Mouse (Mus musculus) heart, embryonic 16.5 days (tissue): ENCODE data around the gene Src. TPM values are rescaled to one million over a fixed set of nuclear protein-coding genes. Genes with fewer than 3 reads are reported as not detected.

Source experiments
- ATAC-seq: fragments of 200-750 bp; cut with Nextera tagmentation; replicated peaks from 2 replicates; pipeline ENCODE4 v1.8.0; 2017; ENCODE audit warnings: moderate number of reproducible peaks; ENCODE audit not compliant: insufficient read depth, low FRiP score; ENCODE audit errors: extremely low read depth
- H3K27ac ChIP-seq: fragments of 300-500 bp; sonication (generic); 2 replicates; pipeline ENCODE4 v1.5.1; 2014; ENCODE audit warnings: mild to moderate bottlenecking, low read length, control low read depth, moderate library complexity
- H3K27me3 ChIP-seq: fragments of 300-500 bp; sonication (generic); 2 replicates; pipeline ENCODE4 v1.6.1; 2014; ENCODE audit warnings: low read length, mixed read lengths; ENCODE audit not compliant: control insufficient read depth, insufficient read depth
- H3K36me3 ChIP-seq: fragments of 300-500 bp; sonication (generic); 2 replicates; pipeline ENCODE4 v1.6.1; 2014; ENCODE audit not compliant: control insufficient read depth, insufficient read depth
- H3K4me1 ChIP-seq: fragments of 300-500 bp; sonication (generic); 2 replicates; pipeline ENCODE4 v1.6.1; 2014; ENCODE audit warnings: low read length, mixed read lengths; ENCODE audit not compliant: control insufficient read depth, insufficient read depth
- H3K4me2 ChIP-seq: fragments of 300-500 bp; sonication (generic); 2 replicates; pipeline ENCODE4 v1.6.1; 2014; ENCODE audit warnings: low read depth, mild to moderate bottlenecking, control low read depth, low read length
- H3K4me3 ChIP-seq: fragments of 300-500 bp; sonication (generic); 2 replicates; pipeline ENCODE4 v1.5.1; 2014; ENCODE audit warnings: mild to moderate bottlenecking, control low read depth, low read length
- H3K9ac ChIP-seq: fragments of 300-500 bp; sonication (generic); 2 replicates; pipeline ENCODE4 v1.6.1; 2014; ENCODE audit warnings: low read length, control low read depth
- H3K9me3 ChIP-seq: fragments of 300-500 bp; sonication (generic); replicated peaks from 2 replicates; pipeline ENCODE4 v1.6.1; 2016; ENCODE audit warnings: low read length; ENCODE audit not compliant: control insufficient read depth
- WGBS: fragments of 180-500 bp; shearing (Covaris S2); extraction: QIAGEN DNeasy Blood & Tissue Kit; methylation state at CpG from one replicate; pipeline ENCODE4 v1.1.7; 2014; 5-methylcytosine and 5-hydroxymethylcytosine counted together
- polyA plus RNA-seq: library from polyadenylated mRNA; unstranded; fragments of >200 nt; fragmentation: Nextera tagmentation; extraction: Ambion mirVana; gene quantifications from 2 replicates; pipeline ENCODE4 v1.2.1, GENCODE M21; 2015

The Src gene
- polyA plus RNA-seq, 1 experiment from 2014 or later = 5.7 TPM

GRCm38 (mm10) chr2:157462776-157463710 lies 44.8 kb downstream of the Src start:
- H3K9me3 ChIP-seq = no peaks in the 10 kb centered on the region
- H3K4me2 ChIP-seq = no peak overlapping the region
- H3K27me3 ChIP-seq = no peaks in the 10 kb centered on the region
- no peak overlapping the region for H3K27ac ChIP-seq
- H3K4me3 ChIP-seq = no peak overlapping the region
- H3K9ac ChIP-seq = no peak overlapping the region
- peaks cover 3% of the 10 kb centered on the region; the same call in 1 of the 2 replicates for H3K36me3 ChIP-seq
- peaks cover 12% of the 10 kb centered on the region; the same call in 1 of the 2 replicates for H3K4me1 ChIP-seq
- ATAC-seq = no peak
- WGBS = 66% methylated on average over 20 of the region's 20 CpGs

- Histone ChIP-seq H3K27ac (no peak overlapping the region), H3K36me3 (peaks cover 3% of the 10 kb centered on the region; the same call in 1 of the 2 replicates), H3K9ac (no peak overlapping the region; the same call in 1 of the 2 replicates), H3K4me1 (0 out of 2 replicates have a peak, but pooled peaks cover 9% of the 10 kb centered on the region), H3K4me3 (no peak overlapping the region), H3K4me2 (no peak overlapping the region), H3K9me3 (no peaks in the 10 kb centered on the region), H3K27me3 (no peaks in the 10 kb centered on the region)
- no peak for ATAC-seq
- WGBS = 48% methylated on average over 16 of the region's 16 CpGs
Observed at GRCm38 (mm10) chr2:157463887-157464745, 45.9 kb downstream of the Src start.

GRCm38 (mm10) chr2:157464746-157465126 lies 46.5 kb downstream of the Src start:
- WGBS = 19% methylated on average over 11 of the region's 12 CpGs
- ATAC-seq = peak; percentile 73
- H3K4me3 ChIP-seq = no peak overlapping the region
- H3K4me2 ChIP-seq = no peak overlapping the region
- H3K27me3 ChIP-seq = no peaks in the 10 kb centered on the region
- H3K9me3 ChIP-seq = no peaks in the 10 kb centered on the region
- H3K9ac ChIP-seq = no peak overlapping the region; the same call in 1 of the 2 replicates
- peaks cover 3% of the 10 kb centered on the region; the same call in 1 of the 2 replicates for H3K36me3 ChIP-seq
- no peak overlapping the region for H3K27ac ChIP-seq
- 0 out of 2 replicates have a peak, but pooled peaks cover 9% of the 10 kb centered on the region for H3K4me1 ChIP-seq

GRCm38 (mm10) chr2:157466836-157467235 lies 48.6 kb downstream of the Src start:
- Histone ChIP-seq H3K9ac (no peak overlapping the region), H3K27ac (no peak overlapping the region)

GRCm38 (mm10) chr2:157468130-157468796 lies 50.0 kb downstream of the Src start:
- ATAC-seq = no peak
- H3K4me2 ChIP-seq = no peak overlapping the region
- H3K4me1 ChIP-seq = peaks cover 12% of the 10 kb centered on the region
- peaks cover 3% of the 10 kb centered on the region; the same call in 1 of the 2 replicates for H3K36me3 ChIP-seq
- no peak overlapping the region for H3K9ac ChIP-seq
- H3K9me3 ChIP-seq = no peaks in the 10 kb centered on the region
- WGBS = 73% methylated on average over 8 of the region's 8 CpGs
- no peaks in the 10 kb centered on the region for H3K27me3 ChIP-seq
- H3K27ac ChIP-seq = no peak overlapping the region
- no peak overlapping the region for H3K4me3 ChIP-seq

More at GRCm38 (mm10) chr2:157466836-157467235, 48.6 kb downstream of the Src start:
- ATAC-seq = no peak
- Histone ChIP-seq H3K4me3 (no peak overlapping the region), H3K36me3 (peaks cover 3% of the 10 kb centered on the region; the same call in 1 of the 2 replicates), H3K27me3 (no peaks in the 10 kb centered on the region), H3K9me3 (no peaks in the 10 kb centered on the region), H3K4me1 (peaks cover 13% of the 10 kb centered on the region), H3K4me2 (no peak overlapping the region)
- WGBS = 70% methylated on average over 7 of the region's 7 CpGs

- WGBS = 67% methylated on average over 7 of the region's 7 CpGs
- Histone ChIP-seq H3K4me2 (no peak overlapping the region), H3K27ac (no peak overlapping the region), H3K36me3 (peaks cover 3% of the 10 kb centered on the region; the same call in 1 of the 2 replicates), H3K9me3 (no peaks in the 10 kb centered on the region), H3K4me1 (peaks cover 10% of the 10 kb centered on the region), H3K4me3 (no peak overlapping the region), H3K9ac (no peak overlapping the region; the same call in 1 of the 2 replicates), H3K27me3 (no peaks in the 10 kb centered on the region)
- ATAC-seq = no peak
Observed at GRCm38 (mm10) chr2:157471292-157471691, 53.0 kb downstream of the Src start.

GRCm38 (mm10) chr2:157471737-157472136 lies 53.5 kb downstream of the Src start:
- no peak for ATAC-seq
- no peak overlapping the region; the same call in 1 of the 2 replicates for H3K9ac ChIP-seq
- no peak overlapping the region for H3K4me3 ChIP-seq
- H3K36me3 ChIP-seq = peaks cover 3% of the 10 kb centered on the region; the same call in 1 of the 2 replicates
- H3K4me2 ChIP-seq = no peak overlapping the region
- 40% methylated on average over 6 of the region's 6 CpGs for WGBS
- H3K27ac ChIP-seq = no peak overlapping the region
- H3K9me3 ChIP-seq = no peaks in the 10 kb centered on the region
- H3K4me1 ChIP-seq = peaks cover 10% of the 10 kb centered on the region
- H3K27me3 ChIP-seq = no peaks in the 10 kb centered on the region

- Histone ChIP-seq H3K36me3 (peaks cover under 1% of the 10 kb centered on the region; the same call in 1 of the 2 replicates), H3K4me3 (no peak overlapping the region), H3K4me1 (peaks cover 10% of the 10 kb centered on the region), H3K27ac (no peak overlapping the region), H3K4me2 (no peak overlapping the region), H3K9ac (no peak overlapping the region), H3K9me3 (no peaks in the 10 kb centered on the region), H3K27me3 (no peaks in the 10 kb centered on the region)
- 63% methylated on average over 4 of the region's 4 CpGs for WGBS
- ATAC-seq = no peak
Observed at GRCm38 (mm10) chr2:157472469-157472868, 54.2 kb downstream of the Src start.
